Mouse (Mus musculus) retina, adult 2 months (tissue): ENCODE data around the gene Serpina3m.
"Not testable (repeated sequence)": the region's sequence is repeated elsewhere in the genome, so short reads cannot be mapped to it uniquely, and the experiment has no call there.

Experiments used
- DNase-seq: peaks from one replicate; pipeline ENCODE4 v3.0.0-alpha.2; 2012; ENCODE audit warnings: low read depth, low spot score

Serpina3m gene

DNA sequence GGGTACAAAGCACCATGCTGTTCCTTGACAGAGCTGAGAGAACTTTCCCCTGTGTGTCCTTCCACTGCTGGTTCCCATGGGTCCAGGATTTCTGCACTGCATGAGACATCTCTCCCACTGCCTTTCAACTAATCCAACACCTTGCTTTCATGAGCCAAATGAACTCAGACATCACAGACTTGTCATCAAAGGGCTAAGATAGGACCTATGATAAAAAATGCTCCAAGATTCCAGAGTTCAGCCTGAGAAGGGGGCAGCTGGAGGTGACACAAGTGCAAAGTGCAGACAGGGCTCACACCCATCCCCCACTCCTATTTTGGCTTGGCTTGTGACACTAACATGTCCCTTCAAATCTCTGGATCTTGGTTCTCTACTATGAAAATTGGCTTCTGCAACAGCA, 50.2 kb downstream of the Serpina3m start:
- no peak for DNase-seq

DNA sequence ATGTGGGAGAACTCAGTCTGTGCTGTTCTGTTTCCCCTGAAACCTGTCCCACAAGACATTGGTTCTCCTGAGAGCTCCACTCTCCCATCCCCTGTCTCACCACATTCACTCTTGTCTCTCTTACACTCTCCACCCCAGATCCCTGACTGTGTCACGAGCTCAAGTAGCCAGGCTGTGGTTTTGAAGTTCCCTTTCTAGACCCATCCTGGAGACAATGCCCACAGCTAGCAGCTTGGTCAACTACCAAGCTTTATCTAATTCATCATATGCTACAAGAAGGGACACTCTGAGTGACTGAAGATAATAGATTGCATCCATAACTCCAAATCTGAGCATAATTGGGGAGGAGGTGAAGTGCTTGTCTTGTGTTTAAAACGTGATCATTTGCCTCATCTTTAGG, 52.8 kb downstream of the Serpina3m start:
- not testable (repeated sequence) for DNase-seq

DNA sequence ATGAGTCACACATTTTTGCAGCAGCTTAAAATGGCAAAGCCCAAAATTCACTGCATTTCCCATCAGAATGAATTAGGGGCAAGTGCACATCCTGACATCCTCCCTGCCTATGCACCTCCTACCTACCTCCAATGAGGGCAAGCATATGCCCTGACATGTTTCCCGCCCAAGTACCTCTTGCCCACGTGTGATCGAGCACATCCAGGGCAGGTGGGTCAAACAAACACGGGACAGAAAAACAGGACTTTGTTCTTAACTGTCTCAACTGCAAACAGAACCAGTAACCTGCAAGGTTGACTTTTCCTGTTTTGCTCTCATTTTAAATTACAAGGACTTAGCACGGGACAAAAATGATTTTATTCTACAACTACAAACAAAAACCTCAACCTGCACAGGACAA, 65.7 kb downstream of the Serpina3m start:
- no peak for DNase-seq

DNA sequence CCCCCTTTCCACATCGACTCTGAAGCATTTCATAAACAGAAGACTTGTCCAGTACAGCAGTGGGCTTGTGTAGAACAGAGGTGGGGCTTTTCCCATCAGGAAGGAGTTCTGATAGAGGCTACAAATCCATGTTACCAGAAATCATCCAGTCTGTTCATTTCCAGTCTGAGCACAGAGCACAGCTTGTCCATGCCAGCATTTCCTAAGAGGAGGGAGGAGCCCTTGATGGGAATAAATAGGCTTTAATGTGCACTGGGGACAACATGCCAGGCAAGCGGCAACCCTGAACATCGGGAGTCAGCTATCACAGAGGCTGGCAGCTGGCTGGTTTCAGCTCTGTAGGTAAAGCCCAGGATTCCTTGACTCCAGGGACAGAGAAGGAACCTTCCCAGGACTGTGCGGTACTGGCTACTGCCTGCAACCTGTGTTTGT, 68.2 kb downstream of the Serpina3m start, which contains the start of gene Serpina3n:
Serpina3n (plus strand) TSS at position 276 of the 432 bp plus-strand sequence.
- DNase-seq: no peak

DNA sequence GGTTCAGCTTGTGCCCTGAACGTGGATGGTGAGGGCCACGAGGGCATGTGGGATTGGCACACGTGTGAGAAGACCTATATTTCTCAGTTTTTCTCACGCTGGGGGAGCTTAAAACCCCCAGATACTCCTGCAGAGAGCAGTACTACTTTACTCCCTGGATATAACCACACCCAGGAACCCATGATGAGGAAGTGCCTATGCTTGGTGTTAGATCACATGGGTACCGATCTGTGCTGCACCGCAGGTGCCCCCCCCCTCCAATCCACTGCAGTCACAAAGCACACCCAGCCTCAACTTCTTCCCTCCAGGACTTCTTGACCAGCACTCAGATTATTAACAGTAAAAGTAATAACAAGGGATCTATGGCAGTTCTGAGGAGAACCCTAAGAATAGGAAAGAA, 74.2 kb downstream of the Serpina3m start:
- DNase-seq: no peak

DNA sequence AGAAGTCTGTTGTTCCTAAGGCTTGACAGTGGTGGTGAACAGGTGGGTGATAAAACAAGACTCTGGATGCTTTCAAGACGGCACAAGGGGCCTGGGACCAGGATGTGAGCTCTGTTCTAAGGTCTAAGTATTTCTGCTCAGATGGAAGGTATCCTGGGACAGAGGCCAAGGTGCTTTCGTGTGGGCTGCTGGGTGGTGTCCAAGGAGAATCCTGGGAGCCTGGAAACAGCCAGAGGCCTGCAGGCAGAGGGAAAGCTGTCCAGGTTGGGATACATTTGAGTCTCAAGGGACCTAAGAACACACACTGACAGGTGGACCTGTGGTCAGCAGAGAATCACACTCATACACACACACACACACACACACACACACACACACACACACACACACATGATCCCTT, 76.3 kb downstream of the Serpina3m start:
- DNase-seq: no peak

DNA sequence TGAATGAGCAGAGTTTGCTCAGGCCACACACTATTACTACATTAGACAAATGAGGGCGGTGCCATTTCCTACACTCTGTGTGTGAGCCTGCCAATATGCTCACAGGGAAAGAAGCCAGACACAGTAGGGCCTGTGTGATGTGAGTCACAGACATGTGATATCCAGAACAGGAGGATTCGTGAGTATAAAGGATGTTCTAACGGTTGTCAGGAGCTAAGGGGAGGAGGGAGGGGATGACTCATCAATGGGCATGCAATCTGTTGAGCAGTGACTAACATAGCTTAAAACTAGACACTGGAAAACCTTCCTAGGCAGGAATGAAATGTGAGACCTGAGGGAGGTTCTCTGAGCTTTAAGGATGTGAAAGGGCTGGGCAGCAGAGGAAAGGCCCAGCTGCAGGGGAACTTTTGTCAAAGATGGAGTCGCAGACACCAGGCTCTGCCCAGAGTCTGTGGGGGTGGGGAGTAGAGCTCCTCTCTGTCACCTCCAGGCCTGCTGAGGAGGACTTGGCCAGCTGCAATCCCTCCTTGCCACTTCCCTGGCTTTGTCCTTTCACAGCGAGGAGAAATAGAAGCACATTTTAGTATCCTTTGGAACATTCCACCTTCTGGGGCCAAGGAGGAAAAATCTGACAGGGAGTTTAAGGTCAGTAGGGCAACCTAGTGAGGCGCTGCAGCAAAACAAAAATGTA, 77.5 kb downstream of the Serpina3m start:
- DNase-seq: peak; percentile 6

DNA sequence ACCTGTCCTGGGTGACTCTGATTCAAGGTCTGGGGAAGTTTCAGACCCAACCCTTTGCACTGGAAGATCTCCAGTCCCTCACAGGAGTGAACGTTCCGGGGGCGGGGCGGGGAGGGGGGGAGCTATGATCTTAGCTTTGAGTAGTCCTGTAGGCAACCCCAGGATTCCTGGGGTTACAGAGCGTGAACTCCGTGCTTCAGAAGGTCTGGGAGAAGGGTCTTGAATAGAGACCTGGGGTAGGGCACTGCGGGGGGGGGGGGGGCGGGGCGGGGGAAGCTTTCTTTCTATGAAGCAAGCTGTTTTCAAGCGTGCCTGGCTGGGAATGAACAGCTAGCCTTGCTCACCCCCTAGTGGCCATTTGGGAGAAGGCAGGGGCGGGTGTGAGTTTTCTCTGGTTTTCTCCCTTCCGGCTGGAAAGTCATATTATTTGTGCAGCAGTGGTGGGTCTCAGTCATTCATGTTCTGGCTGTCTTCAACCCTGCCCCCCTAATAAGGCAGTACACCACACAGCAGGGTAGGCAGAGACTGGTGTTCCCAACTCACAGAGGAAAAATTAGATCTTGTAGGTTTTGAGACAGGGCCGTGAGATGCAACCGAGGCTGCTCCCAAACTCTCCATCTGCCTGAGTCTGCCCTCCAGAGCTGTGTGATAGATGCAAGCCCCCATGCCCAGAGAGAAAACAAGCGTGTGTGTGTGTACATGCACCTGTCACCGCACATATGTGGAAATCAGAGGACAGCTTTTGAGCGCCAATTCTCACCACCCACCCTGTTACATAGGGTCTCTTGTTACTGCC, 80.3 kb downstream of the Serpina3m start:
- peak; percentile 33 for DNase-seq

DNA sequence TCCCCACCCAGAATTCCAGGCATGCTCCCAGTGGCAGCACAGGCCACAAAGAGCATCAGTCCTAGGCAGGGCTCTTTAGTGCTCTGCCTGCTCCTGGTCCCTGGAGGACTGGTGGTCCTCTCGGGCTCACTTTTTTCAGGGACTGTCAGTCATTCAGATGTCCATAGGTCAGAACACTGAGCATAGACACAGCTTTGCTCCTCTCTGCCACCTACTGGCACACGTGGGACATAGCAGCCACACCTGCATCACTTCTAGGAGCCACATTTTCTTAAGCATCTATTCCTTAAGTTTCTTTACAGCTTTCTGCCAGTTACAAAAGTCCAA, 80.8 kb downstream of the Serpina3m start:
- no peak for DNase-seq

DNA sequence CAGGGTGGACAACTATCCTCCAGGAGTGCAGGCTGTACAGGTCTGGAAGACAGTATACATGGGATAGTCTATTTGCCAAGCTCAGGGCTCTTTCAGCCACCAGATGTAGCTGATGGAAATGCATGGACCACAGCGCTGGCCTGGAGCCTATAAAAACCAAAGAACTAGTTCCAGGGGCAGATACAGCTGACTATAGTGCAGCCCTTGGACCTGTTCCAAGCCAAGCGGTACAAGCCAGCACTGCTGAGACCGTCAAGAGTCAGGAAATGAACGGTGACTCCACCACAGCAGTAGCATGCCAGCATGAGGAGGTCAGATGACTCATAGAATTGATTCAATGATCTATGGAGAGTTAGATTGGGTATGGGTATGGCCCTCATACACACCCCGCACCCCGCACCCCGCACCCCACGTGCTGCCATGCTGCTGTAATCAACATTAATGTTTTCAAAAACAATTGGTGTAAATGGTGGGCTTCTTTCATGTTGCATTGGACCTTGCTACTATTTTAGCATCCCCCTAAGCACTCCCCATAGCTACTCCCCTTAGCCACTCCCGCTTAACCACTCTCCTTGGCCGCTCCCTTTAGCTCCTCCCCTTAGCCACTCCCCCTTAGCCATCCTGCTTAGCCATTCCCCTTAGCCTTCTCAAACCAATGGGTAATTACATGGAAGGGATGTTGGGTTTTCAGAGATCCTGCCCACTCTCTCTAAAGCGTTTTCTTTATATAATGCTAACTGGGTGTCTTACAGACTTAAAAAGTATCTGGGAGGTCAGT, 84.5 kb downstream of the Serpina3m start:
- DNase-seq: no peak

DNA sequence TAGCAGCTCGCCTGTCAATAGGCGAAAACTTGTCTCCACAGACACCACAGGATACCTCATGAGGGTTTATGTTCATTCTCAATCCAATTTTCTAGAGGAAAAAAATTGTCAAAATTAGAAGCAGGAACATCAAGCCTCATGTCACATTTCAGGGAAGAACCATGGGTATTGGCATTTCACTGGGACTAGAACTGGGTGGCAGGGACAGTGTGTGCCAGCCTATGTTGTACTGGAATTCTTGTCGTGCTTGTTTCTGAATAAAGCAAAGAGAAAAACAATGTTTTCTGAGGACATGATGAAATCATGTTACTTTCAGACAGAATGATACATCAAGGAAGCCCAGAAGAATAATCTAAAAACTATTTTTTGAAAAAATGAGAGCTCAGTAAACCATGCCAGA, 87.3 kb downstream of the Serpina3m start:
- DNase-seq: no peak

DNA sequence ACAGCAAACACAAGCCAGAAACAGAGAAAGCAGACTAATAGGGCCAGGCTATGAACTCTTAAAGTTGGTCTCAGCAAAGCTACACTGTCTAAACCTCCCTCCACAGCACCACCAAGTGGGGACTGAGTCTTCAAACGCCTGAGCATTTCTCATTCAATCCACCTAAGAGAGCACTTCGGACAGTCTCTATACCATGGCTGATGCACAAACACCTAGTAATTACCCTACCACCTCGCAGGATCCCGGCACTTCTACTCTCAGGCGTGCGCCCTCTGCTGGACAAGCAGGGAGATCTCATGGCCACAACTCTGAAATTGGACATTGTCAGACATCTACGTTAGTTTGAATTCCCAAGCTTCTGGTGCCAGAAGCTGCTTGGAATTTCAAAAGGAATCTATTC, 88.6 kb downstream of the Serpina3m start:
- DNase-seq: no peak

DNA sequence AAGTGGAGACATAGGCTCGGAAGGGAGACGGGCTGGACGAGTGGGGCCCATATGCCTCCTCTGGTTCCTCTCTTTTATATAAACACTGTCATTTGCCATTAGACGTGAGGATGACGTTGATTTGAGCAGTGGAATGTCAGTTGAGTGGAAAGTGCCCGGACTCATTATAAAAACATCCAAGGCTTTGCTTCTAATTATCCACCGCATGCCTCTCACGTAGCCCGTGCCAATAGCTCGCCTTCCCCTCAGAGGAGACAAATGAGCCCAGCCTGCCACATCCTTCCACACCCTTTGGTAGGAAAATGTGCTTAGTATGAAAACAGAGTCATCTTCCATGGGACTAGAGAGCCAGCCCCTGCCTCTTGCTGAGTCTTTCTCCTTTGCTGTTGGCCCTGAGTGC, 93.1 kb downstream of the Serpina3m start:
- no peak for DNase-seq

DNA sequence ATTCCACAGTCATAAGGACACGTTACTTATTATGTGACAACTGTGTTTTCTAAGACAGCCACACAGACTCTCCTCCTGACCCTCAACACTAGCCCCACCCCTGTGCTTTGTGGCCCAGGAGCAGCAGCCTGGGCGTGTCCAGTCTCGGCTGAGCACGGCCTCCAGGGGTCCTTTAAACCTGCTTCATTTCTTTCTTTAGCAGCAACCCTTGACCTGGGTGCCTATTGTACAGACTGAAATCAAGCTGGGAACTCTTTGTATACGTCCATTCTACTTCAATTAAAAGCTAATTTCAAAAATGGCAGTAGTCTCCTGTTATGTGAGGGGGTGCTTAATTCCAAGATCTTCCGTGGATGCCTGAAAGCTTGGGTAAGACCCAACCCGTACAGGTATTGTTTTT, 94.9 kb downstream of the Serpina3m start:
- DNase-seq: no peak

DNA sequence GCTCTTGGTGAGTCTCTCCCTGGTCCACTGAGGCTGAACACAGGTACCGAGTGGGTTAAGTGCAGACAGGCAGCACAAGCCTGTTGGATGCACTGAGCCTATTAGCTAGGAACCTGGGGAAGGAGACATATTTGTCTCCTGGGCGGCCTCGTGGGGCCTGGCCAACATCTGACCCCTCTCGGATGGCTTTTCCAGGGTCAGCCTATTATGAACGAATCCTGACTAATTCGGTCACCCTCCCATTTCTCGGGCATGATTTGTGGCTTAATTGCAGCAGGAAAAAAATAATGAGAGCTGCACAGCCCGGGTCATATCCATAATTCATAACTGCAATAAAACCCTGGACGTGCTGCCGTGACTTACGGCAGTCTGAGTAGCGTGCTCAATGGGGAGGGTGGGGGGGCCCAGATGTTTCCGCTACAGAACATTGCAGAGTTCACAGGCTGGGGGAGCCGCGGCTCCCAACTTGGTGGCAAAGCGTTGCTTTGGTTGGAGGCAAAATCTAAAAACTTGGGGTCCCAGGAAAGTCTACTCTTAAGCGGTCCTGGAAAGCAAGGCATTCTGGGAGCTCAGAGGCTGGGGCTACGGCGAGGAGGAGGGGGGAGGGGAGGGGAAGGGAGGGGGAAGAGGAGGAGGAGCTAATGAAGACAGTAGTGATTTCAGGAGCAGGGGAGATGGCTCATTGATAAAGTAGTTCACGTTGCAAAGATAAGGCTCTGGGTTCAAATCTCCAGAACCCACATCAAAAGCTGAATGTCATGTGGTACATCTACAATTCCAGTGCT, 95.9 kb downstream of the Serpina3m start:
- DNase-seq: no peak

DNA sequence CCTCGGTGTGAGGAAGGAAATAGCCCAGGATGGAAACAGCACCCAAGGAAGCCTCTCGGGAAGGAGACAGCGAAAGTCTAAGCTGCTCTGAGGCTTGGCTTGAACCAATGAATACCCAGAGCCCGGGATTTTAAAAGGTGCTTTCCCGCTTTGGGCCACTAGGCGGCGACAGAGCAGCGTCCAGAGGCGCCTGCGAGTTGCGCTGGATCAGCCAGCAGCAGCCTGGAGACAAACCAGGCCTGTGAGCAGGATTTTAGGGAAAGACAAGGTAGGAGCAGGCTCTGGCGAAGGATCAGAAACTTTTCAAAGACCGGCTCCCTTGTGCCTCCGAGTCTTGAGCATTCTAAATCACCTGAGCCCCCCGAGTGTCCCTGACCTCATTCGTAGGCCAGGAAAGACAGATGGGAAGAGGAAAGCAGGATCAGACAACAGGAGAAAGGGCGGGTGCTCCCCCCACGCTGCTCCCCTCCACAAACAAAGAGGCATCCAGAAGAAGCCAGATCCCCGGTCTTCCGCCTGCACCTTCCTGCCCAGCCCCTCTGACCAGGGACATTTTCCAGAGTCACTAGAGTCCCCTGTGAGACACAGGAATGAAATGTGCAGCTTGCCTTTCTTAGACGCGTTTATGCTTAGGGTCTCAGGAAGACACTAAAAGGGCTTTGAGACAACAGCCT, 101.9 kb downstream of the Serpina3m start:
- no peak for DNase-seq

DNA sequence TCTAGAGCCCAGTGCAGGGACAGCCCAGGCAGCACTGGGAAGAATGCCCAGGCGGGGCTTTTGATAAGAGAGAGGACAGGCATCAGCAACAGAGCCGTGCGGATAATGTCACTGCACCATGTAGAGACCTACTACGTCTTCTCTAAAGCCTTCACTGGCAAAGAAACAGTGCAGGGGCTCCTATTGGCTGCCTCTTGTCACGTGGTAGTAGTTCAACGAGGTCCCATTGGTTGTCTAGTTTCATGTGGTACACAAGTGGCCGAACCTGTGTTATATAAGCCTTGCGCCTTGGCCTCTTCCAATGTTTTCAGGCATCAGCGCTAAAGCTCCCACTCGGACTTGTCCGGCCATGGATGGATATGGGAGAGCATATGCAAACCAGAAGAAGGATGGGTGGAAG, 105.4 kb downstream of the Serpina3m start:
- no peak for DNase-seq
